In genomic region chr11:98022555-98023371, GRCm38 (mm10) we compare ENCODE assay signal across 8 mouse cellular contexts. TPM values are rescaled to one million over a fixed set of nuclear protein-coding genes. Genes with fewer than 3 reads are reported as not detected.
DNase-seq lines count a peak whose midpoint lies in the region; ATAC-seq and TF ChIP-seq lines count a peak whose summit lies in the region.

TSS of gene Cacnb1 (minus strand) at chr11:98023034.

- H3K27me3 ChIP-seq in hindbrain, postnatal 0 days (ENCODE audit: insufficient read depth, low read length): no peaks in the 10 kb centered on the region
- no peaks in the 10 kb centered on the region for H3K27me3 ChIP-seq in limb, embryonic 13.5 days
- H3K27me3 ChIP-seq in midbrain, embryonic 16.5 days (ENCODE audit: control insufficient read depth, insufficient read depth, low read depth, low read length): no peaks in the 10 kb centered on the region

- peaks cover 3% of the 10 kb centered on the region; the same call in 1 of the 2 replicates for H3K36me3 ChIP-seq in hindbrain, postnatal 0 days (ENCODE audit: insufficient read depth, low read length)
- peaks cover 13% of the 10 kb centered on the region for H3K36me3 ChIP-seq in limb, embryonic 13.5 days
- peaks cover 4% of the 10 kb centered on the region for H3K36me3 ChIP-seq in midbrain, embryonic 16.5 days (ENCODE audit: control insufficient read depth, insufficient read depth, low read length)

- DNase-seq in layer of hippocampus, adult 18-20 months (ENCODE audit: low spot score in 2 of 2): peak in 1 of 2 experiments; percentile 63
- DNase-seq in layer of hippocampus, adult 11-12 months (ENCODE audit: low spot score): no peak
- DNase-seq in cerebellum, adult 9-10 months: peak; percentile 60
- no peak for DNase-seq in gastrocnemius, adult 8-10 months (ENCODE audit: low spot score in 2 of 2)
- peak; percentile 86 for DNase-seq in hindbrain, postnatal 0 days (ENCODE audit: low spot score)
- peak; percentile 83 for DNase-seq in testis, postnatal 10 days (ENCODE audit: low spot score)

- peak; percentile 34 for TF ChIP-seq CTCF in hindbrain, postnatal 0 days (IDR thresholded peaks at IDR 0.05; ENCODE audit: low read depth)

- ATAC-seq in hindbrain, postnatal 0 days: peak; percentile 57
- ATAC-seq in limb, embryonic 13.5 days (ENCODE audit: low FRiP score, low read depth): peak; percentile 52
- peak; percentile 41 for ATAC-seq in midbrain, embryonic 16.5 days

- peak within 1 kb of the TSS; percentile 95 for H3K27ac ChIP-seq in hindbrain, postnatal 0 days
- H3K27ac ChIP-seq in limb, embryonic 13.5 days: peak within 1 kb of the TSS; percentile 90
- H3K27ac ChIP-seq in midbrain, embryonic 16.5 days (ENCODE audit: low read length): peak within 1 kb of the TSS; percentile 95

- peak within 1 kb of the TSS; percentile 67 for H3K4me2 ChIP-seq in hindbrain, postnatal 0 days (ENCODE audit: low read depth, low read length)
- peak within 1 kb of the TSS; percentile 81 for H3K4me2 ChIP-seq in limb, embryonic 13.5 days (replicated peaks)
- peak within 1 kb of the TSS; percentile 81 for H3K4me2 ChIP-seq in midbrain, embryonic 16.5 days (ENCODE audit: low read length)

- H3K9me3 ChIP-seq in hindbrain, postnatal 0 days (ENCODE audit: low read length): no peaks in the 10 kb centered on the region
- no peaks in the 10 kb centered on the region for H3K9me3 ChIP-seq in limb, embryonic 13.5 days
- H3K9me3 ChIP-seq in midbrain, embryonic 16.5 days (replicated peaks; ENCODE audit: control insufficient read depth, low read length, poor library complexity, severe bottlenecking): no peaks in the 10 kb centered on the region

- H3K4me1 ChIP-seq in hindbrain, postnatal 0 days (ENCODE audit: insufficient read depth, low read length): peaks cover 30% of the 10 kb centered on the region
- H3K4me1 ChIP-seq in limb, embryonic 13.5 days: peaks cover 42% of the 10 kb centered on the region
- H3K4me1 ChIP-seq in midbrain, embryonic 16.5 days (ENCODE audit: control insufficient read depth, insufficient read depth, low read length): peaks cover 50% of the 10 kb centered on the region

- H3K4me3 ChIP-seq in hindbrain, postnatal 0 days (ENCODE audit: low read length): peak within 1 kb of the TSS; percentile 92
- H3K4me3 ChIP-seq in limb, embryonic 13.5 days: peak within 1 kb of the TSS; percentile 83
- H3K4me3 ChIP-seq in midbrain, embryonic 16.5 days (ENCODE audit: low read depth, low read length): peak within 1 kb of the TSS; percentile 80

- peak within 1 kb of the TSS; percentile 96 for H3K9ac ChIP-seq in hindbrain, postnatal 0 days (replicated peaks; ENCODE audit: low read length)
- H3K9ac ChIP-seq in limb, embryonic 13.5 days: peak within 1 kb of the TSS; percentile 88
- peak within 1 kb of the TSS; percentile 95 for H3K9ac ChIP-seq in midbrain, embryonic 16.5 days (ENCODE audit: low read depth, low read length)

- WGBS in hindbrain, postnatal 0 days: under 1% methylated on average over 30 of the region's 52 CpGs
- WGBS in limb, embryonic 13.5 days: under 1% methylated on average over 41 of the region's 52 CpGs
- 2% methylated on average over 38 of the region's 52 CpGs for WGBS in midbrain, embryonic 16.5 days

RNA-seq across cellular contexts. Expression of gene Cacnb1, which starts in this region (rescaled TPM):
- total RNA-seq in layer of hippocampus, adult 18-20 months (2021): 100 to 1,000 TPM; 148 to 155 TPM
- 100 to 1,000 TPM; 172 to 203 (median 187) TPM for total RNA-seq in gastrocnemius, adult 8-10 months (2022)
- 83.4 and 84.4 TPM in 2 replicates for total RNA-seq in hindbrain, postnatal 0 days (2014; rRNA removed)
- polyA plus RNA-seq in hindbrain, postnatal 0 days (2015; fragmentation: Nextera tagmentation; extraction: Ambion mirVana): 43.1 and 51.0 TPM in 2 replicates
- polyA plus RNA-seq in limb, embryonic 13.5 days (2015; fragmentation: Nextera tagmentation; extraction: Ambion mirVana): 20.0 and 20.7 TPM in 2 replicates
- polyA plus RNA-seq in midbrain, embryonic 16.5 days (2015; fragmentation: Nextera tagmentation; extraction: Ambion mirVana): 73.2 and 77.6 TPM in 2 replicates

Comparison
In these comparisons a context has a peak if more than half of its experiments do, and no peak if none do; other contexts are left out.
1. DNase-seq: peak in cerebellum, adult 9-10 months (single experiment), hindbrain, postnatal 0 days (single experiment) and testis, postnatal 10 days (single experiment); none in layer of hippocampus, adult 11-12 months (single experiment) and gastrocnemius, adult 8-10 months (0 of 2).
2. Peak in every context shown above with its lines, with median percentiles within 50 percentile points of each other: ATAC-seq, H3K27ac ChIP-seq, H3K4me2 ChIP-seq, H3K4me3 ChIP-seq and H3K9ac ChIP-seq.